Mouse (Mus musculus) spleen, adult 2 months (tissue): Measurements from ENCODE around the gene Arhgap17.

Source experiments
- CTCF ChIP-seq: fragments of 200-500 bp; IDR thresholded peaks from 2 replicates; pipeline ENCODE4 v1.5.1; 2011; ENCODE audit warnings: mild to moderate bottlenecking, inconsistent platforms; ENCODE audit not compliant: insufficient read depth, insufficient read length, insufficient replicate concordance; ENCODE audit errors: extremely low read depth
- POLR2A ChIP-seq: fragments of 200-500 bp; IDR thresholded peaks from 2 replicates; pipeline ENCODE4 v1.6.1; 2011; ENCODE audit warnings: low read depth, low read length, inconsistent platforms

- TF ChIP-seq CTCF (no peak), POLR2A (no peak)
Observed at GRCm38 (mm10) chr7:123371501-123371900, 1.8 kb upstream of the Arhgap17 start.
